Mouse (Mus musculus): ENCODE measurements around the gene Ncs1.
A peak's percentile ranks its signal among the peaks of the same experiment; 100 is the strongest.

The Ncs1 gene

DNA sequence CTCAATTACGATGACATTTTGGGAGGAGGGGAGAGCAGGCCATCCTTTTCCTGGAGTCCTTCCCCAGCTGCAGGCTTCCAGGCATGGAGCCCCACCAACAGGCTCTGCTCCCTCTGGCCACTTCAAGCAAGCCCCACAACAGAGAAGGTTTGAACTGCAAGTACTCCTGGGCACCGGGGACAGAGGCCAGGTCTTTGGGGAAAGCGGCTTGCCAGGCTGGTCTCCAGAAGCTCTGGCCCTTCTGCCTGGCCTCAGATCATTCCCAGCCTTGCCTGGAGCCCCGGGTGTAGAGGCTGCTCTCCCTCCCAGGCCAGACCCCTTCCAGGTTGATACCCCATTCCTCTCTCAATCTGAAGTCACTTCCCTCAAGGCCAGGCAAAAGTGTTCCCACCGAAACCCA, 572 bp upstream of the Ncs1 start:
- DNase-seq: no peak

DNA sequence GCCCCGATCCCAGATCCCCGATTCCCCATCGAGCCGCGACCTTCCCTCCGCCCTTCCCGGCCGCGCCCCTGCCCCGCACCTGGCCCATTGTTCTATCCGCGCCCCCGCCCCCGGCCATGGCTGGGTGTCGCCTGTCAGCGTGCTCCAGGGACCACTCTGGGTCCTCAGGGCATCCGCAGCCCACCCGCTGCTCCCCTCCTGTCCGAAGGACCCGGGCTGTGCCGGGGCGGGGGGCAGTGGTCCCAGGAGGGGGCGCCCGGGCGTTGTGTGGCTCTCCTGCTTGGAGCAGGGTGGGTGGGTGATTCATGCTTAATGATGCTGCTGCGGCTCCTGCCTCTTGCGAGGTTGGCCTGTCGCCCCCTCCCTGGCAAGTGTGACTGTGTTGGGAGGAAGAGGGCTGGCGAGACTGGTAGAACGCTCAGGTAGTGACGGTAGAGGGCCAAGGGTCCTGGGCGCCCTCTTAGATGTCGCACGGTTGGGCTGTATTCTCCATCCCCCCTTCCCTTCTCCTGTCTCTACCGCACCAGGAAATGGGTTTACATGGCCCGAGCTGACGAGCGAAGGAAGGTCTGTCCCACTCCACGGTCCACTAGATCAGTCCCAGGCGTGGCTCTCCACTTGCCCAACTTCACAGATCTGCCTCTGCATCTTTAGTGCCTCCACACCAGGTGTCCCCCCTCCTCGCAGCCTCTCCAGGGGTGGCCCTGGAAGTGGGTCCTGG, 788 bp downstream of the Ncs1 start:
- peak; percentile 59 for DNase-seq

DNA sequence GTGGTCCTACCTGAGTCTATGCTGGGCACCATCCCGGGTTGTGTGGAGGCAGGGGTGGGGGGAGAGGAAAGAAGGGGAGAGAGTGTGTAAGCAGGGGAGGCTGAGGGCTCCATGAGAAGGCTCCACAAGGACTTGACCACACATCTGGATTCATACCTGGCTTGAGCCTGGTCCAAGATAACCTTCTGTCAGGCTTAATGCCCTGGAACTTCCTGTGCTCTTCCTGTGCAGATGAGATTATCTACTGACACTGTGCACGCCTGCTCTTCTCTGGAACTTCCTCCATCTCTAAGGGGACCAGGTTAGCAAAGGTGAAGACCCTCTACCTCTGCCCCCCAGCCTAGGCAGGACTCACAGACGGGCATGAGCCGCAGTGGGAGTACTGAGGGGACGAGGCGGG, 3.2 kb downstream of the Ncs1 start:
- no peak for DNase-seq

DNA sequence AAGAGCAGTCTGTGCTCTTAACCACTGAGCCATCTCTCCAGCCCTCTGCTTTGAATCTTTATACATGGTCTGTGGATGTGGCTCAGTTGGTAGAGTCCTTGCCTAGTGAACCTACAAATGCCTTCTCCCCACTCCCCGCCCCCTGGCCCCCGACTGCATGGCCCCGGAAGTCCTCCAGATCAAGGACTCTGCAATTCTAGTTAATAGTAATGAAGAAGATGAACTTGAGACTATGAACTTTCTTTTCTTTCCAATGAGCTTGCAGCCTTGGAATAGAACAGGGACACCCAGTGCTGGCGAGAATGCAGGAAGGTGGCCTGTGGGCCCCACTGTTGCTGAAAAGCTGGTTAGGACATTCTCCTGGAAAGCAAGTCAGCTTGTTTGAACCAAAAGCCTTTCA, 6.5 kb downstream of the Ncs1 start:
- DNase-seq: no peak

DNA sequence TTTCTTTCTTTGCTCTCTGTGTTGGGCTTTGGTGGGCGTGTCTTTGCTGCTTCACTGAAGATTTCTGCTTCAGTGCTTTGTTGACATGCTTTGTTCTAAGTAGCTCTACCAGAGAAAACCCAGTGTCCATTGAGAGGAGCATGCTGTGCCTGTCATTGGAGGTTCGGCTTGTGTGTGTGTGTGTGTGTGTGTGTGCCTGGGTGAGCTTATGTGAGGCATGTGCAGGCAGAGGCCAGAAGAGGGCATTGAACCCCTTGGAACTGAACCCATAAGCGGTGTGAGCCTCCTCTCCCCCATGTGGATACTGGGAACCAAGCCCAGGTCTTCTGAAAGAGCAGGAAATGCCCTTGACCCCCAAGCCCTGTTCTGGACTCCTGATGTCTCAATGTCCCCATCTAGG, 7.8 kb downstream of the Ncs1 start:
- peak; percentile 34 for DNase-seq

DNA sequence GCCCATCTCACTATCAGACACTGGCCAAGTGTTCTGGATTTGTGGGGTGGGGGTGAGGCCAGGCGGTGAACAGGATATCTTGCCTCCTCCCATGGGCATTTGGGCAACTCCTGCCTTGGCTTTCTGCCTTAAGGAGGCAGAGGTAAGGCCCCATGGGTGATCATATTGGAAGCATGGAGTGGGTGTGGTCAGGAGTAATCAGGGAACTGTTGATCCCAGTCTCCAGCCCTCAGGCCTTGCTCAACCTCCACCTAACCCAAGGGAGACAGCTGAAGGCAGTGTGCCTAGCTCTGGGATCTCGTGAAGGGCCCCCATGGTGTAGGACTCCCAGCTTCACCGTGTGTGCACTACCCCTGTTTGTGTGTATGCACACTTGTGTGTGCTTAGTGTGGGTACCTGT, 9.2 kb downstream of the Ncs1 start:
- no peak for DNase-seq

DNA sequence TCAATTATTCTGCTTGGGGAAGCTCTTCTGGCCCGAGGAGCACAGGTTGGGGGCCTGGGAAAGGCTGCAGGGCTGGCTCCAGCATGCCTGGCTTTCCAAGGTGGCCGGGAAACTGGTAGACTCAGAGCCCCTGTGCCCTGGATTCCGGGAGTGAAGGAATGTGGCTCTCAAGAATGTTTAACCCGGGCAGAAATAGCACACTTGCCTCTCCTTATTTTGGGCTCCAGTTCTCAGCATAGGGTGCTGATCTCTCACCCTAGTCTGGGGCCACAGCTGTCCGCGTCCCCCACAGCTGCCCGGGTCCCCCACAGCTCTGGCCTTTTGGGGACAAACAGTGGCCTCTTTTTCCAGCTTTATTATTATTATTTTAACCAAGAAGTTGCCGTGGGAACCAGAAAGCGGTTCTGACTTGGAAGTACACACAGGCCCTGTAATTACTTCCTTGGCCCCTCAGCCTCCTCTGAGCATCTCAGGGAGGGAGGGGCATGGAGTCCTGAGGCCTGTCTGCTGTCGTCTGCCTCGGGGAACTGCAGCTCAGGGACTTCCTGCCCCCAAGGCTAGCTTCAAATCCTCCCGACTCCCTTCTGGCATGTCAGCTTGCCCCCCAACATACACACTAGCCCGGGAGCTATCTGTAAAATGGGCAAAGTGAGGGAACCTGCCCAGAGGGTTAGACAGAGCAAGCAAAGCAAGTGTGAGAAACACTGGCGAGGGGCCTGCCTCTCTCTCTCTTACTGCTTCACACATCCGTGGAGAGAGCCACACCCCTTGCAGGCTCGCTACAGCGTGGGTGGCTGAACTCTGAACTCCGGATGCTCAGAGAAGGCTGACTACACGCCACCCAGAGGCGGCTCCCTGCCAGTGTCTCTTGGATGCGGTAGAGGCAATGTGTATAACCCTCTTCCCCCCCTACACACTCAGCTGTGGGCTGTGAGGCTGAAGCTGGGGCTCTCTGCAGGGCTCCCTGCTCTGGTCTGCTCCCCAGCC, 10.6 kb downstream of the Ncs1 start:
- peak; percentile 77 for DNase-seq

DNA sequence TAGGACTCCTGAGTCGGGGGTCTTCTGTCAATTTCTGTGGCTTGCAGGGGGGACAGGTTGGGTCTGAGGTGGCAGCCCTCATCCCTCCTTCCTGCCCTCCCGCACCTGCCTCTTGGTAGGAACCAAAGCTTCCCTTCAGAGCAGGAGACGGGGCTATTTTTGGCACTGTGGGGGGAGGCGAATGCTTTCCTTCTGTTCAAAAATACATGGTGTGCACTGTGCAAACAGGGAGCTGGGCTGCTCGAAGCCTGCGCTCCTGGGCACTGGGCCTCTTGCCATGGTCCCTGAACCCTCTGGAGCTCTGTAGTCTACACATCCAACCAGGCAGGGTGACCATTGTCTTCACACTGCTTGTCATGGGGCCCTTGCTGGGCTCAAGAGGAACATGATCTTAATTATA, 11.5 kb downstream of the Ncs1 start:
- DNase-seq: no peak

DNA sequence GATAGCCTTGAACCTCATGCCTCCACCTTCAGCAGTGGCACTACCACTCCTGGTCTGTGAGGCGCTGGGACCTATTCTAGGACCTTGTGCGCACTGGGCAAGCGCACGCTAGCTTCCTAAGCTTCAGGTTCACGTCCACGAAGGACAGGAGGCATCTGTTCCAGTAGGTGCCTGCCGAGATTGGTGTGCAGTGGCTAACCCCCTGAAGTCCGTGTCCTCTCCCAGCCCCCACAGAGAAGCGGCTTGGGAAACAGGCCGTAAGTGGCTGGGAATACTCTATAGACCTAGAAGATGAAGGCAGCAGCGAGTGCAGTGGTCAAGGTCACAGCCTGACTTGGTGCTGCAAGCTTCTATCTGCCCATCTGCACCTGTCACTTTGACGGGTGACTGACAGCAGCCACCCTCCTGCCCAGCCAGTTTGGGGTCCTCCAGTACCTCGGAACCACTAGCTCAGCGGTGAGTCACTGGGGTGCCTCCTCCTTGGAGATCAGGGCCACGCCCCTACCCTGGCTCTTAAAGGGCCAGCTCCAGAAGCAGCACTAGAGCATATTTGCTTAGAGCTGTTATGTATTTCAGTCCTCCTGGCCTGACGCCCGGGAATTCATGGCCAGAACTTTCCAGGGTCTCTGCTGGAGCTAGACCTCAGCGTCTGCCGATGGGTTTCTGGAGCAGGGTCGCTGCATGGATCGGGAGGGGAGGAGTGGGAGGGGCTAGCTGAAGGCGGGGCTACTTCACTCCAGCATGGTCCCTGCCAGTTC, 13.2 kb downstream of the Ncs1 start:
- DNase-seq: peak; percentile 76

DNA sequence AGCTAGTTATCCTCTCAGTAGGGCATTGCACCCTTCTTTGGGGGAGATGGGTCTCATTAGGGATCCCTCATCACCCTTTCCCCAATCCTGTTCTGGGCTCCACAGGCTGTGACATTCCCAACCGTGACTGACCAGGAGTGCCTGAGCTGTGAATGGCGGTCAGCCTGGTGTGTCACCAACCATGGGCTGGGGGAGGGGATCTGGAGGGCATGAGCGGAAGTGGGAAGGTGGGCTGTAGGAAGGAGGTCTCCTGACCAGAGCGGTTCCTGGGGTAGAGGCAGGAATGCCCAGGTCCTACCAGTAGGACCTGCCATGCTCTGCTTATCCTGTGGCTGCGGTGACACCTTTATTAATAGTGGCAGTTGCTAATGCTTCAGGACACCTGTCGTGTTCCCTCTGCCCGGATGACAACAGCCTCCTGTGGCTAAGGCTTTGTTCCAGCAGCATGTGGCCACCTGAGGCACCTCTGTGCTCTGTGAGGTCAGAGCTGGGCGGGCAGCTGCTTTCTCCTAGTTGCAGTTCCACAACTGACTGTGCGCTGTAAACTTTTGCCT, 13.8 kb downstream of the Ncs1 start:
- no peak for DNase-seq

DNA sequence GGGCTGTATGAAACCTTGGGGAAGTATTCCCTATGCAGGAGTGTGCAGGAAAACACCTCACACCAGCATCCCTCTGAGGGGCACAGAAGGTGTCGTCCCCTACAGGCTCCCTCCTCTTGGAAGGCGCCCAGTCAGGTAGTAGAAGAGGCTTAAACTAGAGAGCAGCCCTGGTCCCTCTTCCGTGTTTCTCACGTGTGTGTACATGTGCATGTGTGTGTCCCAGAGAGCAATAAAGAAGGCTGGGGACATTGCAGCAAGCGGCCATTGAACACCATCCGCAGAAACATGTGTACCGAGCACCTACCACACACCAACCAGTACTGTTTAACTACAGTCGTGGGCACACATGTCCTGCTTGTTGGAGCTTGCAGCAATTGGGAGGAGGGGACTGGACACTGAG, 14.9 kb downstream of the Ncs1 start:
- no peak for DNase-seq

DNA sequence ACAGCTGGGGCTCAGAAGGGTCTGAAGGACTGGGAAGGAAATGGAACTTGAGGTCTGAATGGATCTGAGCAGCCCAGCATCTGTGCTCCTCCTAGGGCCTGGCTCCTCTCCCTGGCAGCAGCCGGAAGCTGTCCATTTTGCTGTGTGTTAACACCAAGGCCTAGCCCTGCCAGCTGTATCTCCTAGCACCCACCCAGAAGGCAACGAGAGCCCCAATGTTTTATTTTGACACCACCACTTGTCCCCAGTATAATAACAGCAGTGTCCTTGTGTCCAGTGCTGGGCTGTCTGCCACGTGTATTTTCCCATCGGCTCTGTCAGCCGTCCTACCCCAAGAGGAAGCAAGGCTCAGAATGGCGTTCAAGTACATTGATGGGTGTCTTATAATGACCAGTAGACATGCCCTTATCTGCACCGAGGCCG, 17.4 kb downstream of the Ncs1 start:
- DNase-seq: no peak

DNA sequence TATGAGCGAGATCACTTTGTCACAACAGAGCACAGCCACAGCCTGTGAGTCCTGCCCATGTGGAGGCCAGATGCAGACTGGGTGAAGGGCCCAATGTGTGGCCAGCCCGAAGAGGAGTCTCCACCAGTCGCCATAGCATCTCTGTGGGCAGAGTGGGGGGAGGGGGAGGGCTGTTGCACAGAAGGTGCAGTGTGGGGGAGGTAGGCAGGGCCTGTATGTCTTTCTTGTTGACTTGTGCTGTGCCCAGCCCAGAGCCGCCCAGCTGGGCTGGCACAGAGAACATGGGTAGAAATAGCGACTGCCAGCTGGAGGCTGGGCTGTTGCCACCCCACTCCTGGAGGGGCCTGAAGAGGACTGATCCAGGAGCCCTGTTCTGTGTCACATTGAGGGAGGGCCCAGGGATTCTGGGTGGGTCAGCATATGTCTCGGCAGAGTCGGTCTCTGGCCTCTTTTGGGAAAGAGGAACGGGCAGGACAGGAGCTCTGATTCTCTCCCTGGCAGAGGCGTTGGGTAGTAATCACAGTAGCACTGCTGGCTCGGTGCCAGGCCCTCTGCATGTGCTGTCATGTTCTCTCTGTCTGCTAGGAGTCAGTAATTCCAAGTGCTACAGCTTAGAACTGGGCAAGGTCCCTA, 18.2 kb downstream of the Ncs1 start:
- DNase-seq: peak; percentile 47

DNA sequence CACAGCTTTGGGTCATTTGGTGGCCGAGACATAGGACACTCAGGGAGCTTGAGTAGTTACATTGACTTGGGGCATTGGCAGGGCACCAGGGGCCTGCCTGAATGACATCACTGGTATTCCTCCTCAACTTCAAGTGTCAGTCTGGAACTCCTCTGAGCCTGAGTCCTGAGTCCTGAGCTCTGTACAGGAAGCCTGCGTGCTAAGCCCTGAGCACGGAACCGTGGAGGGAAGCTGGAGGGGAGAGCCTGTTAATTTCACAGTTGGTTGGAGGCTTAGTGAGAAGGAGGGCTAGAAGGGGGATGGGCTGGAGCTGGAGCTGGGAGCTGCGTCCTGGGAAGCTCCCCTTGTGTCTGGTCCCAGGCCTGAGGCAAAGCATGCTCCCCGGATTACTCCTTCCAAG, 21.8 kb downstream of the Ncs1 start:
- peak; percentile 35 for DNase-seq

DNA sequence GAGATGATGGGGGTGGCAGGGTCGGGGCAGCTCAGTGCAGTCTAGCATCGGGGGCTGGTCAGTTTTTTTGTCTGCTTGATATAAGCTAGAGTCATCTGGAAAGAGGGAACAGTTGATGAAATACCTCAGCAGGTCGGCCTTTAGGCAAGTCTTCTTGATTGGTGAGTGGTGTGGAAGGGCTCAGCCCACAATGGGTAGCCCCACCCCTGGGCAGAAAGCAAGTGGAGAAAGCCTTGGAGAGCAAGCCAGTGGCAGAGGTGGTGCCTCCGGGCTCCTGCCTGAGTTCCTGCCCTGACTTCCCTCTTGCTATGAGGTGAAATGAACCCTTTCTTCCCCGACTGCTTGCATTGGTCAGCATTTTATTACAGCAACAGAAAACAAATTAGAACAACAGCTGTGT, 23.0 kb downstream of the Ncs1 start:
- DNase-seq: no peak

DNA sequence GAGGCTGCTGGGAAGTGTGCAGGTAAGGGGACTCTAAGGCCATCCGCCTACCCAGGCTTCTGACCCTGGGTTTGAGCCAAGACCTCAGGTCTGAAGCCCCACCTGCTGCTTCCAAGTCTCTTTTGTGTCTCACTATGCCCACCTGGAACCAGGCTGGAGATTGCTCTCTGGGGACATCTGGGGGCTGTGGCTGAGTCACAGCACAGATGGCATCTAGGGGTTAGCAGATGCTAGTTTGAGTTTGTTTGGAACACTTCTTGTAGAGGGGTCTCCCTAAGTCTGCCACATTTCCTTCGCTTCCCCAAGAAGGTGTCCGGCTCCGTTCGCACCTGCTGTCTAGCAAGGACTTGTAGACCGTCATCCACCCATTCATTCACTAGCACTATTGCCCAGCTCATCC, 23.6 kb downstream of the Ncs1 start:
- DNase-seq: no peak

DNA sequence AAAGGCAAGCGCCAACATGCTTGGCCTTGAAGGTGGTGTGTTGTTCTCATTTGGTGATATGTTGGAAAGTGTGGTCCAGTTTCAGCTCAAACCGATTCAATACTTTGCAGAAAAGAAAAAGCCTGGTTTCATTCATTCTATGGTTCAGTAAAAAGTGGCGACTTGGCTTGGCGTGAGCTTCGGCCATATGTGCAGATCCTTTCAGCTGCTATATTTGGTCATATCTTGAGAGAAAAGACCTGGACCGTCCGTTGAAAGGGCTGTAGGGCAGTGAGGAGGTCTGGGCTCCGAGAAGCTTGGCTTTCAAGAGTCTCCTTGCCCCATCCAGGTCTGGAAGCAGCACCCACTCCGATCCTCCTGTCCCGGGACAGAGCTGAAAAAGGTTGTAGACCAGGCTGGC, 24.2 kb downstream of the Ncs1 start:
- DNase-seq: no peak

DNA sequence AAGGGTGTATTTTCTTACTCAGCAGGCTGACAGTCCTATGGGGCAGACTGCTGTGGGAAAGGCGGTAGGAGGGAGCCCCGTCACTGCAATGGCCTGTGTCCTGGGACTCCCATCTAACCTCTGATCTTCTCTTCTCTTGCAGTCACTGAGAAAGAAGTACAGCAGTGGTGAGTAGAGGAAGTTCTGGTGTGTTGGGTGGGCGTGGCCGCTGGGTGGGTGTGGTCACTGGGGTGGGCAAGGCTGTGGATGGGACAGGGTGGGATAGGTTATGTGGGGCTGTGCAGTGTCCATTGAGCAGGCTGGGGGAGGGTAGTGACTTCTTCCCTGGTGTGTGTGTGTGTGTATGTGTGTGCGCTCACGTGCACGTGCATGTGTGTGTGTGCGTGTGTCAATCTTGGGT, 24.8 kb downstream of the Ncs1 start:
- no peak for DNase-seq

DNA sequence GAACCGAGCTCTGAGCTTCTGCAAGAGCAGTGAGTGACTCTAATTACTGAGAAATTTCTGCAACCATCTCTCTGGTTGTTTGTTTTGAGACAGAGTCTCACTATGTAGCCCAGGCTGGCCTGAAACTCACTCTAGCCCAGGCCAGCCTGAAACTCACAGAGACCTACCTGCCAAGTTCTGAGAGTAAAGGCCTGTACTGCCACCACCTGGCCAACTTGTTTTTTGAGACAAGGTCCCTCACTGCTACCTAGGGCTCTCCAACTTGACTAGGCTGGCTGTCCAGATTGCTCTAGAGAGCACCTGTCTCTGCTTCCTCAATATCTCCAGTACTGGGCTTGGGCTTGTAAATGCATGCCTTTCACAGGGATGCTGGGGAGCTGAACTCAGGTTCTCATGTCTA, 25.4 kb downstream of the Ncs1 start:
- DNase-seq: no peak

DNA sequence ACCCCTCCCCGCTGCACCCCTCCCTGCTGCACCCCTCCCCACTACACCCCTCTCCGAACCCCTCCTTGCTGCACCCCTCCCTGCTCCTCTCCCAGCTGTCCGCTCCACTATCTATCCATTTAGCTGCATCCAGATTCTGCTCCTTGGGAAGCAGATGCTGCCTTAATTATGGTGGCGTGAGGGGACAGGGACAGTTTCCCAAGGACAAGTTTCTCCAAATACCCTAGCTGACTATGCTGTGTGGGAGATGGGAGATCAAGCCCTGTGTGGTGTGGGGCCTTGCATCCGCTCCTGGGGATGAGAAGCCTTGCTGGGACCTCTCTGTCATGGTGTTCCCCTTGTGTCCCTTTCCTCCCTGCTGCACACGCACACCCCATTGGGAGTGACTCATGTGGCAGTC, 29.4 kb downstream of the Ncs1 start:
- no peak for DNase-seq

DNA sequence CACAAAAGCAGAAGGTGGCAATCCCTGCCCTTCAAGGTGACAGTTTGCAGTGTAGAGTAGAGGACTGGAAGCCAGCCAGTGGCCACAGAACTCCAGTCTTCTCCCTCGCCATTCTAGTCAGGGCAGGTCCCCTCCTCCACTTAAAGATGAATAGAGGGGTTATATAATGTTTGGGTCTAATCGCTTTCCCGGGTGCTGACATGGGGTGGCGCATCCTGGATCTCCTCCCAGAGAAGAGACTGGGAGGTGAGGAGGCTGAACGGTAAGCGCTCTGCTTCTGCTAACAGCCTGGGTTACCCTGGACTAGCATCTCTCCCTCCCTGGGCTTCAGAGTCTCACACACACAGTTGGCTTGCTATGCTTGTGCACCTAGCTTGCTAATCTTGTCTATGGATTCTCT, 32.2 kb downstream of the Ncs1 start:
- no peak for DNase-seq

DNA sequence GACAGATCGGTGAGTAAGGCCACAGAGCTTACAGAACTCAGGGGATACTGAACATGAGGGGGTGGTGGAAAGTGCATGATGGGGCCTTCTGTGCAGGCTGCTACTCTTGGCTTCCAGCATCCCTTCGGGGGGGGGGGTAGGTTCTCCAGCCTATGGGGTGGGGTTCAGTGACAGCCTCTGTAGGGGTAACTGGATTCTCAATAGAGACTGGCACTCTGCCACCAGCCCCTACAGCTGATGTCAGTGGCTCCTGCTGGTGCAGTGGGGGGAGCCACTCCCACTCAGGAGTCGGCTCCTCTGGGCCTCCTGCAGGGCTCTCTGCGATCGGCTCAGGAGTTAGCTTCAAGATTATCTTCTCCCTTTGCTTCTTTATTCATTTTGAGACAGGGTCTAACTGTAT, 32.9 kb downstream of the Ncs1 start:
- DNase-seq: no peak

DNA sequence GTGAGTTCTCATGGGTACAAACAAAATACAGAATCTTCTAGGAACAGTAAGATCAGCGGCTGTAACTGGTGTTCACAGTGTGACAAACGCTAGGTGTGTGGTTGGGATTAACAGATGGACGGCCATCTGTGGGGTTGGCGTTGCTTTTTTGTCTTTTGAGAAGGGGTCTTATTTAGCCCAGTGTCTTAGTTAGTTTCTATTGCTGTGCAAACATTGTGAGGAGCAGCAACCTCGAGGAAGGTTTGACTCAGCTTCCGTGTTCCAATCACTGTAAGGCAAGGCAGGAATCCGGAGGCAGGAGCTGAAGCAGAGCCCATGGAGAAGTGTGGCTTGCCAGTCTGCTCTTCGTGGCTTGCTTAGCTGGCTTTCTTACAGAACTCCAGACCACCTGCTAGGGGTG, 35.5 kb downstream of the Ncs1 start:
- no peak for DNase-seq

Measured in embryo, embryonic 11 days (tissue).